Mouse (Mus musculus) frontal cortex, postnatal 36 days (tissue): ENCODE data around the gene Ptgr2.
"Not testable (repeated sequence)": the region's sequence is repeated elsewhere in the genome, so short reads cannot be mapped to it uniquely, and the experiment has no call there.

ENCODE experiments used
- DNase-seq, 2 experiments: peaks; one replicate each; pipeline ENCODE4 v3.0.0; 2022; ENCODE audit warnings: low spot score in 2 of 2

Ptgr2 gene

DNA sequence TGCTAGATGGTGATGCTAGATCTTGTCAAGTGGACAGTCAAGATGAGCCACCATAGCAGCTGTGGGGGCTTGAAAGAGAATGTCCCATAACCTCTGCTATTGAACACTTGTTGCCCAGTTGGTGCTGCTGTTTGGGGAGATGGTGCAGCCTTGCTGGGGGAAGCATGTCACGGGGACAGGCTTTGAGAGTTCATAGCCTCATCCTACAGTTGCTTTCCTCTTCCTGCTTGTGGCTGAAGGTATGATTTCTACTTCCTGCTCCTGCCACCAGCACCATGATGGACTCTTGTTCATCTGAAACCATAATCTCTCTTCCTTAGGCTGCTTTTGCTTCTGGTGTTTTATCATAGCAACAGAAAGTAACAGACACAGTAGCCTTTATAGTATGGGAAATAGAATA, 19.5 kb downstream of the Ptgr2 start:
- DNase-seq = no peak

DNA sequence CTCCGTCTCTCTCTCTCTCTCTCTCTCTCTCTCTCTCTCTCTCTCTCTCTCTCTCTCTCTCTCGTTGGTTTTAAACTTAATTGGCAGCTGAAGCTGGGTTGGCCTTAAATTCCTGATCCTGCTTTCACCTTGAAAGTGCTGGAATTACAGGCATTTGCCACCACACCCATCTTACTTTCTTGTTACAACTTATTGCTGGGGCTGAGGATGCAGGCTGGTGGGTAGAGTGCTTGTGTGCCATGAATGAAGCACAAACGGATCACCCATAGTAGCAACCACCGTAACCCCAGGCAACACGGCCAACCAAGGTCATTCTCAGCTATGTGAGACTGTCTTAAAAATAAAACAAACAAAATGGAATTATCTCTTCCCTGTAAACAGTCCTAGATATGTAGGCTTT, 26.3 kb downstream of the Ptgr2 start:
- DNase-seq = no peak

DNA sequence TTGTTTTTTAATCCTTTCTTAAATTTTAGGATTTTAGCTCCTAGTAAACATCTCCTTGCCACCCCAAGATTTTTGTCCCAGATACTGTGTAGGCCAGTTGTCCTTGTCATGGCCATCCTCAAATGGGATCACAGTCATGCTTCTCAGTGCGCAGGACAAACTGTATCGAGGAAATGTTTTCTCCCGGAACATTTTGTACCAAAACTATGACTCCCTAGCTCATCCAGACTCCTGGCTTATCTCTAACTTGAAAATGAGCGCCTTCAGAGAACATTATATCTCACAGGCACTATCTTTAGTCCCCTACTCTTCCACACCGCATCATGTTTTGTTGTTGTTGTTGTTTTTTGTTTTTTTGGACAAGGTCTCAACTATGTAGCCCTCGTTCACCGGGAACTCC, 31.0 kb downstream of the Ptgr2 start:
- DNase-seq = no peak

GRCm38 (mm10) chr12:84316721-84317621, 31.9 kb downstream of the Ptgr2 start, which contains the start of gene Zfp410:
Zfp410 (plus strand) TSS chr12:84316852.
- DNase-seq = peak; percentile 85 to 87

DNA sequence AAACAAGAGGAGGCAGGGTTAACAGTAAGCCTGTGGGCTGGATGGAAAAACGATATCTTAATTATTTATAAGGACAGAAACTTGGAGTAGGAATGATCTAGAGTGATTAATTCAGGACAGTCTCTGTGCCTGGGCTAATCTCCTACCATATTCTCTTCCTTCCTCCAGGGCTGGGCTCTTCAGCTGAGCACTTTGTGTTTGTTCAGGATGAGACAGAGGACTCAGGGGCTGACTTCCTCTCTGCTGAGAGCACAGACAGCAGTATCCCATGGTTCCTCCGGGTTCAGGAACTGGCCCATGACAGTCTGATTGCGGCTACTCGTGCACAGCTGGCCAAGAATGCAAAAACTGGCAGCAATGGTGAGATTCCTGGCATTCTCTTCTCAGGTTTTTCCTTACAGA, 42.1 kb downstream of the Ptgr2 start:
- no peak for DNase-seq

DNA sequence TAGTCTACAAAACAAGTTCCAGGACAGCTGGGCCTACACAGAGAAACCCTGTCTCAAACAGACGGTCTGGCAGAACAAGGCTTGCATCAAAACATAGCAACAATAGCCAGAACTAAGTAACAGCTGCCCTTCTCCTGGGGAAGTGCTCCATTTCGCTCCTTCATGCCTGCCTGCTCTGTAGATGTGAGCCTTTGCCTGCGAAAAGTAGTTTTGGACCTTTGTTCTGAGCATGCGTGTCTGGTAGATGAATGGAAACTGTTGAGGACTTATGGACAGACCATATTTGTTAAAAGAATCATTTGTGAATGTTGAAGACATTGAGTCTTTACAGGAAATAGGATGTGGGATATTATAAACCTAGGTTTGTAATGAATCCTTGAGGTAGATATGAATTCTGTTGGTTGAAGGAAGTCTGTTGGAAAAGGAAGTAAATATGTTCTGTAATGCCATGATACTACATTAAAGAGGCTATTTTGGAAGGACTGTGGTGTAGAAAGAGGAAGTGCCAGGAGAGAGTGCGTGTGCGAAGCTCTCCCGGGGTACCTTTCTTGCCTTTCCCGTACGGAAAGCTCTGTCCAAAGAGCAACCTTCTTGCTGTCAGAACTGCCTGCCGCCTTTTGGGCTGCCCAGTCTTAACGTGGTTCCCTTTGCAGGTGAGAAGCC, 52.1 kb downstream of the Ptgr2 start:
- no peak for DNase-seq

GRCm38 (mm10) chr12:84347192-84347591, 62.2 kb downstream of the Ptgr2 start:
- no peak for DNase-seq

GRCm38 (mm10) chr12:84358699-84359098, 73.7 kb downstream of the Ptgr2 start:
- DNase-seq = not testable (repeated sequence)

GRCm38 (mm10) chr12:84361555-84362489, 76.8 kb downstream of the Ptgr2 start, which contains the start of the genes Coq6 and Fam161b:
Coq6 (plus strand) TSS chr12:84361657.
Fam161b (minus strand) TSS chr12:84361833.
- peak; percentile 90 to 97 for DNase-seq

DNA sequence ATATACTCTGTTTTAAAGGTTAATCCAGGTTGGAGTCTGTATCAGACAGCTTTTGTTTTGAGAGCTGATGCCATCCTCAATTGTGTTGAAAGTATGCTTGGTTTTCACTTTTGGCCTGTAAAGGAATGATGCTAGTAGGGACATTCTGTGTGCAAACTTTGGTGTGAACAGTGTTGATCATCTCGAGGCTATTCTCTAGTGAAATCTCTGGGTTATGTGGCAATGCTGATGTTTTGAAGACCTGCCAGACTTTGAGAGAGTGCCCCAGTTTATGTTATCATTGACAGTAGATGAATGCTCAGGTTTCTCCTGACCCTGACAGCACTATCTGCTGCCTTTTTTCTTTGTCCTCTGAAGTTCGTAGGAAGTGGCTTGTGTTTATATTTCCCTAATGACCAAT, 77.8 kb downstream of the Ptgr2 start:
- DNase-seq = no peak

- DNase-seq = no peak
Measured at GRCm38 (mm10) chr12:84364291-84364690, 79.3 kb downstream of the Ptgr2 start.

GRCm38 (mm10) chr12:84365137-84365536, 80.1 kb downstream of the Ptgr2 start:
- no peak for DNase-seq
